Mouse (Mus musculus) MEL (cell line): ENCODE results near the gene Vti1a. TPM values are rescaled to one million over a fixed set of nuclear protein-coding genes. Genes with fewer than 3 reads are reported as not detected.

Experiments
- DNase-seq: peaks from one replicate; pipeline ENCODE4 v3.0.0; 2011; ENCODE audit warnings: low read depth, low spot score
- H3K27ac ChIP-seq: 2 replicates; pipeline ENCODE4 v1.5.1; 2012; ENCODE audit warnings: low read depth, mild to moderate bottlenecking, control low read depth, low read length, moderate library complexity; ENCODE audit not compliant: control insufficient read depth
- H3K27me3 ChIP-seq, 2 experiments: fragments of 150-350 bp in 1 of 2; sonication (generic) in 1 of 2; 2 replicates each; pipeline ENCODE4 v1.6.1; 2012; ENCODE audit warnings: low read length in 2 of 2, mild to moderate bottlenecking in 2 of 2, improper control_type of control experiment in 1 of 2, moderate library complexity in 1 of 2; ENCODE audit not compliant: insufficient read depth in 2 of 2, control insufficient read depth in 1 of 2
- H3K36me3 ChIP-seq, 2 experiments: 2 replicates each; pipeline ENCODE4 v1.6.1; 2012 to 2014; ENCODE audit warnings: low read length in 2 of 2, improper control_type of control experiment in 1 of 2, inconsistent platforms in 1 of 2, mild to moderate bottlenecking in 1 of 2; ENCODE audit not compliant: insufficient read depth in 2 of 2, control insufficient read depth in 1 of 2
- H3K4me1 ChIP-seq, 2 experiments: fragments of 150-350 bp in 1 of 2; sonication (generic) in 1 of 2; 2 replicates each; pipeline ENCODE4 v1.6.1; 2012; ENCODE audit warnings: low read length in 2 of 2, improper control_type of control experiment in 1 of 2, mild to moderate bottlenecking in 1 of 2; ENCODE audit not compliant: insufficient read depth in 2 of 2, control insufficient read depth in 1 of 2
- H3K4me3 ChIP-seq, 2 experiments: fragments of 150-350 bp in 1 of 2; sonication (generic) in 1 of 2; 2 replicates each; pipeline ENCODE4 v1.5.1; 2012; ENCODE audit warnings: low read depth in 2 of 2, low read length in 2 of 2, mild to moderate bottlenecking in 2 of 2, moderate library complexity in 2 of 2, control low read depth in 1 of 2, improper control_type of control experiment in 1 of 2; ENCODE audit not compliant: control insufficient read depth in 1 of 2, insufficient read depth in 1 of 2
- H3K79me2 ChIP-seq: 2 replicates; pipeline ENCODE4 v1.6.1; 2012; ENCODE audit warnings: mild to moderate bottlenecking, low read length, moderate library complexity; ENCODE audit not compliant: control insufficient read depth, poor library complexity, insufficient read depth
- H3K9ac ChIP-seq: 2 replicates; pipeline ENCODE4 v1.6.1; 2012; ENCODE audit warnings: low read depth, mild to moderate bottlenecking, control low read depth, low read length, moderate library complexity; ENCODE audit not compliant: control insufficient read depth, poor library complexity, severe bottlenecking
- H3K9me3 ChIP-seq: fragments of 150-350 bp; sonication (generic); replicated peaks from 2 replicates; pipeline ENCODE4 v1.6.1; 2012; ENCODE audit warnings: mild to moderate bottlenecking, low read length, improper control_type of control experiment, moderate library complexity; ENCODE audit not compliant: insufficient read depth
- CHD2 ChIP-seq: IDR thresholded peaks from 2 replicates; pipeline ENCODE4 v1.6.1; 2011; ENCODE audit warnings: low read length, improper control_type of control experiment
- CTCF ChIP-seq, 3 experiments: IDR thresholded peaks in 2 of 3; conservative IDR thresholded peaks in 1 of 3; 2 replicates each; pipeline ENCODE4 v1.5.1; 2011 to 2012; ENCODE audit warnings: low read length in 3 of 3, low read depth in 2 of 3, mild to moderate bottlenecking in 2 of 3, improper control_type of control experiment in 1 of 3, inconsistent platforms in 1 of 3, mixed read lengths in 1 of 3, moderate library complexity in 1 of 3; ENCODE audit not compliant: control insufficient read depth in 1 of 3, insufficient read depth in 1 of 3, poor library complexity in 1 of 3, severe bottlenecking in 1 of 3
- E2F4 ChIP-seq: IDR thresholded peaks from 2 replicates; pipeline ENCODE4 v1.6.1; 2011; ENCODE audit warnings: low read depth, low read length, improper control_type of control experiment, borderline replicate concordance
- ETS1 ChIP-seq: IDR thresholded peaks from 2 replicates; pipeline ENCODE4 v1.6.1; 2012; ENCODE audit warnings: low read depth, mild to moderate bottlenecking, inconsistent platforms, low read length, improper control_type of control experiment, moderate library complexity
- KAT2A ChIP-seq: conservative IDR thresholded peaks from 2 replicates; pipeline ENCODE4 v1.6.1; 2012; ENCODE audit warnings: low read depth, low read length, improper control_type of control experiment, inconsistent platforms
- MAFK ChIP-seq: IDR thresholded peaks from 2 replicates; pipeline ENCODE4 v1.6.1; 2011; ENCODE audit warnings: low read depth, mild to moderate bottlenecking, low read length, improper control_type of control experiment, borderline replicate concordance
- MAX ChIP-seq: IDR thresholded peaks from 2 replicates; pipeline ENCODE4 v1.6.1; 2011; ENCODE audit warnings: low read length, improper control_type of control experiment
- MEF2A ChIP-seq: IDR thresholded peaks from 2 replicates; pipeline ENCODE4 v1.6.1; 2014; ENCODE audit warnings: low read depth, mild to moderate bottlenecking, inconsistent platforms, low read length, improper control_type of control experiment; ENCODE audit not compliant: poor library complexity, insufficient replicate concordance, severe bottlenecking; ENCODE audit errors: extremely low read depth
- MXI1 ChIP-seq: IDR thresholded peaks from 2 replicates; pipeline ENCODE4 v1.6.1; 2011; ENCODE audit warnings: mild to moderate bottlenecking, low read depth, low read length, improper control_type of control experiment
- MYC ChIP-seq: IDR thresholded peaks from 2 replicates; pipeline ENCODE4 v1.6.1; 2011; ENCODE audit warnings: low read depth, mild to moderate bottlenecking, low read length, improper control_type of control experiment, moderate library complexity
- NELFE ChIP-seq: IDR thresholded peaks from 2 replicates; pipeline ENCODE4 v1.6.1; 2011; ENCODE audit warnings: low read depth, low read length, improper control_type of control experiment
- NRF1 ChIP-seq: IDR thresholded peaks from 2 replicates; pipeline ENCODE4 v1.6.1; 2014; ENCODE audit warnings: low read depth, mild to moderate bottlenecking, inconsistent platforms, low read length, improper control_type of control experiment, moderate library complexity; ENCODE audit not compliant: poor library complexity, insufficient read depth, severe bottlenecking
- POLR2AphosphoS5 ChIP-seq: IDR thresholded peaks from 2 replicates; pipeline ENCODE4 v1.6.1; 2012; ENCODE audit warnings: low read depth, borderline replicate concordance, mild to moderate bottlenecking, inconsistent platforms, low read length, moderate library complexity, mixed read lengths
- RCOR1 ChIP-seq: IDR thresholded peaks from 2 replicates; pipeline ENCODE4 v1.6.1; 2012; ENCODE audit warnings: low read depth, mild to moderate bottlenecking, inconsistent platforms, low read length, improper control_type of control experiment
- TBP ChIP-seq: IDR thresholded peaks from 2 replicates; pipeline ENCODE4 v1.8.0; 2011; ENCODE audit warnings: low read depth, low read length, improper control_type of control experiment
- USF1 ChIP-seq: IDR thresholded peaks from 2 replicates; pipeline ENCODE4 v1.6.1; 2014; ENCODE audit warnings: low read depth, mild to moderate bottlenecking, inconsistent platforms, low read length, improper control_type of control experiment, moderate library complexity
- ZC3H11A ChIP-seq: IDR thresholded peaks from 2 replicates; pipeline ENCODE4 v1.6.1; 2012; ENCODE audit warnings: low read depth, mild to moderate bottlenecking, inconsistent platforms, low read length, improper control_type of control experiment
- ZMIZ1 ChIP-seq: IDR thresholded peaks from 2 replicates; pipeline ENCODE4 v1.6.1; 2012; ENCODE audit warnings: low read depth, mild to moderate bottlenecking, inconsistent platforms, low read length, improper control_type of control experiment, moderate library complexity
- ZNF384 ChIP-seq: IDR thresholded peaks from 2 replicates; pipeline ENCODE4 v1.6.1; 2012; ENCODE audit warnings: low read depth, mild to moderate bottlenecking, inconsistent platforms, low read length, improper control_type of control experiment
- polyA plus RNA-seq, 2 experiments: library from polyadenylated mRNA; stranded (reverse) in 1 of 2; unstranded in 1 of 2; fragments of >175 nt in 1 of 2; fragments of >200 nt in 1 of 2; gene quantifications; 2 replicates each; pipeline versions ENCODE4 v1.2.1 to v1.2.4; 2012; ENCODE audit warnings: low replicate concordance in 2 of 2, low read depth in 1 of 2; ENCODE audit not compliant: insufficient read length in 2 of 2, insufficient read depth in 1 of 2, missing spikeins in 1 of 2
- total RNA-seq: library from RNA; depleted of rRNA; stranded (reverse); fragments of 300-350 nt; gene quantifications from 2 replicates; pipeline ENCODE4 v1.2.3, GENCODE M21; 2012

The Vti1a gene
- total and polyA plus RNA-seq, 3 experiments: 37.2 to 119 (median 42.8) TPM

- TF ChIP-seq MEF2A: no peak
- no peak for TF ChIP-seq ZC3H11A
- TF ChIP-seq KAT2A: no peak
Observed at GRCm38 (mm10) chr19:55449506-55449905, 133.4 kb downstream of the Vti1a start (continued).

- Histone ChIP-seq H3K4me1 (no peaks in the 10 kb centered on the region), H3K27me3 (no peaks in the 10 kb centered on the region), H3K4me3 (no peak overlapping the region), H3K9me3 (no peaks in the 10 kb centered on the region), H3K27ac (no peak overlapping the region), H3K9ac (no peak overlapping the region), H3K79me2 (no peaks in the 10 kb centered on the region), H3K36me3 (no peaks in the 10 kb centered on the region; a peak in 1 of 4 replicates)
- no peak for DNase-seq
- TF ChIP-seq MAX: no peak
- TF ChIP-seq CTCF (IDR thresholded peaks at IDR 0.05 in 2 of 3, conservative IDR thresholded peaks at IDR 0.05 in 1 of 3; ENCODE audit: control insufficient read depth in 1 of 3, insufficient read depth in 1 of 3, low read depth in 2 of 3, low read length in 3 of 3, poor library complexity in 1 of 3, severe bottlenecking in 1 of 3): no peak
- no peak for TF ChIP-seq NRF1
- TF ChIP-seq CHD2: no peak
- TF ChIP-seq POLR2AphosphoS5: no peak
- no peak for TF ChIP-seq USF1
- no peak for TF ChIP-seq MXI1
- TF ChIP-seq E2F4: no peak
- no peak for TF ChIP-seq ETS1
- no peak for TF ChIP-seq RCOR1
- TF ChIP-seq ZMIZ1: no peak
- TF ChIP-seq TBP: no peak
- TF ChIP-seq NELFE: no peak
- no peak for TF ChIP-seq ZNF384
- no peak for TF ChIP-seq MYC
- TF ChIP-seq MAFK: no peak
Observed at GRCm38 (mm10) chr19:55456325-55457091, 140.4 kb downstream of the Vti1a start.
